Mouse (Mus musculus) cerebellum, adult 8-10 months (tissue): Measurements from ENCODE around the gene Cpped1.
A peak's percentile ranks its signal among the peaks of the same experiment; 100 is the strongest.

Experiments used
- DNase-seq: peaks from one replicate; pipeline ENCODE4 v3.0.0; 2022

The Cpped1 gene

GRCm38 (mm10) chr16:11909035-11909591 lies at the start of gene Cpped1:
Gene Cpped1, minus strand, starts transcription at chr16:11909445.
- peak; percentile 91 for DNase-seq

- DNase-seq = peak; percentile 64
Observed at GRCm38 (mm10) chr16:11940477-11940876, 31.2 kb upstream of the Cpped1 start.

GRCm38 (mm10) chr16:11910801-11911200 lies 1.6 kb upstream of the Cpped1 start:
- DNase-seq = no peak

- DNase-seq = peak; percentile 25
Observed at GRCm38 (mm10) chr16:11909817-11910216, 572 bp upstream of the Cpped1 start.

- peak; percentile 53 for DNase-seq
Observed at GRCm38 (mm10) chr16:11908461-11909014, 707 bp downstream of the Cpped1 start.

- DNase-seq = no peak
Observed at GRCm38 (mm10) chr16:11907816-11908215, 1.4 kb downstream of the Cpped1 start.

- DNase-seq = no peak
Observed at GRCm38 (mm10) chr16:11906906-11907305, 2.3 kb downstream of the Cpped1 start.

GRCm38 (mm10) chr16:11905216-11905615 lies 4.0 kb downstream of the Cpped1 start:
- no peak for DNase-seq

GRCm38 (mm10) chr16:11902007-11902406 lies 7.2 kb downstream of the Cpped1 start:
- no peak for DNase-seq

GRCm38 (mm10) chr16:11900341-11900740 lies 8.9 kb downstream of the Cpped1 start:
- DNase-seq = peak; percentile 50

GRCm38 (mm10) chr16:11896411-11896810 lies 12.8 kb downstream of the Cpped1 start:
- no peak for DNase-seq

GRCm38 (mm10) chr16:11894877-11895276 lies 14.4 kb downstream of the Cpped1 start:
- no peak for DNase-seq

GRCm38 (mm10) chr16:11890186-11890585 lies 19.1 kb downstream of the Cpped1 start:
- no peak for DNase-seq

- no peak for DNase-seq
Observed at GRCm38 (mm10) chr16:11889741-11890140, 19.5 kb downstream of the Cpped1 start.

- DNase-seq = no peak
Observed at GRCm38 (mm10) chr16:11881795-11882194, 27.4 kb downstream of the Cpped1 start.

GRCm38 (mm10) chr16:11880461-11880860 lies 28.8 kb downstream of the Cpped1 start:
- DNase-seq = no peak

- DNase-seq = no peak
Observed at GRCm38 (mm10) chr16:11879196-11879595, 30.0 kb downstream of the Cpped1 start.

- no peak for DNase-seq
Observed at GRCm38 (mm10) chr16:11875227-11875626, 34.0 kb downstream of the Cpped1 start.

- DNase-seq = no peak
Observed at GRCm38 (mm10) chr16:11873292-11873691, 36.0 kb downstream of the Cpped1 start.

- peak; percentile 12 for DNase-seq
Observed at GRCm38 (mm10) chr16:11868486-11868885, 40.8 kb downstream of the Cpped1 start.

- DNase-seq = no peak
Observed at GRCm38 (mm10) chr16:11852716-11853605, 56.3 kb downstream of the Cpped1 start.

GRCm38 (mm10) chr16:11848990-11849658 lies 60.1 kb downstream of the Cpped1 start:
- DNase-seq = no peak

- DNase-seq = no peak
Observed at GRCm38 (mm10) chr16:11845309-11845708, 63.9 kb downstream of the Cpped1 start.
